Mouse (Mus musculus) intestine, embryonic 14.5 days (tissue): ENCODE measurements around the gene Pard3. TPM values are rescaled to one million over a fixed set of nuclear protein-coding genes. Genes with fewer than 3 reads are reported as not detected.

ENCODE experiments used
- ATAC-seq: fragments of 200-750 bp; cut with Nextera tagmentation; replicated peaks from 2 replicates; pipeline ENCODE4 v1.8.0; 2017; ENCODE audit warnings: low read depth, moderate number of reproducible peaks, moderate TSS enrichment, moderate library complexity; ENCODE audit not compliant: low FRiP score, low TSS enrichment
- DNase-seq: peaks from one replicate; pipeline ENCODE4 v3.0.0-alpha.2; 2018; ENCODE audit warnings: low spot score
- H3K27ac ChIP-seq: fragments of 300-500 bp; sonication (generic); 2 replicates; pipeline ENCODE4 v1.5.1; 2014; ENCODE audit warnings: low read depth, mild to moderate bottlenecking, control low read depth
- H3K27me3 ChIP-seq: fragments of 300-500 bp; sonication (generic); replicated peaks from 2 replicates; pipeline ENCODE4 v1.6.1; 2014; ENCODE audit warnings: low read length, control low read depth; ENCODE audit not compliant: control insufficient read depth, insufficient read depth
- H3K36me3 ChIP-seq: fragments of 300-500 bp; sonication (generic); 2 replicates; pipeline ENCODE4 v1.6.1; 2014; ENCODE audit warnings: low read length, control low read depth; ENCODE audit not compliant: control insufficient read depth, insufficient read depth
- H3K4me1 ChIP-seq: fragments of 300-500 bp; sonication (generic); replicated peaks from 2 replicates; pipeline ENCODE4 v1.6.1; 2014; ENCODE audit warnings: low read length, control low read depth, mixed read lengths; ENCODE audit not compliant: control insufficient read depth, insufficient read depth
- H3K4me2 ChIP-seq: fragments of 300-500 bp; sonication (generic); 2 replicates; pipeline ENCODE4 v1.6.1; 2014; ENCODE audit warnings: low read length
- H3K4me3 ChIP-seq: fragments of 300-500 bp; sonication (generic); 2 replicates; pipeline ENCODE4 v1.5.1; 2014; ENCODE audit warnings: low read depth, low read length, control low read depth, mixed read lengths
- H3K9ac ChIP-seq: fragments of 300-500 bp; sonication (generic); 2 replicates; pipeline ENCODE4 v1.6.1; 2014; ENCODE audit warnings: mild to moderate bottlenecking, low read length
- H3K9me3 ChIP-seq: fragments of 300-500 bp; sonication (generic); 2 replicates; pipeline ENCODE4 v1.6.1; 2016; ENCODE audit warnings: low read length, control low read depth; ENCODE audit not compliant: control insufficient read depth
- WGBS: fragments of 180-500 bp; shearing (Covaris S2); extraction: QIAGEN DNeasy Blood & Tissue Kit; methylation state at CpG from one replicate; pipeline ENCODE4 v1.1.7; 2014; 5-methylcytosine and 5-hydroxymethylcytosine counted together
- polyA plus RNA-seq: library from polyadenylated mRNA; unstranded; fragments of >200 nt; fragmentation: Nextera tagmentation; extraction: Ambion mirVana; gene quantifications from 2 replicates; pipeline ENCODE4 v1.2.1, GENCODE M21; 2014

Pard3 gene
- polyA plus RNA-seq, 1 experiment from 2014 or later = 36.6 TPM

DNA sequence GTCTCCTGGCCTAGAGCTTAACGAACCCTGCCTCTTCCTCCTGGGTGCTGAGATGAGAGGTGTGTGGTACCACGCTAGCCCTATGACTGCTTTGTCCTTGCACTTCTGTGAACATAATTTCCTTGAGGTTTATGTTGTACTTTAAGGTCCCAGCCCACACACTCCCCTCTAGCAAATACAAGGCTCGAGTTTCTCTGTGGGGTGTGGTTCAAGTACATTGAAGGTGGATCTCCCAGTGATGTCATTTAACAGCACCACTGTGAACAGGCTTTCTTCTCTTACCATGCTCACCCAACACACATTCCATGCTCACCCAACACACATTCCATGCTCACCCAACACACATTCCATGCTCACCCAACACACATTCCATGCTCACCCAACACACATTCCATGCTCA, 193.4 kb downstream of the Pard3 start:
- no peak overlapping the region for H3K9ac ChIP-seq
- no peak for ATAC-seq
- no peak overlapping the region for H3K4me3 ChIP-seq
- H3K4me1 ChIP-seq = 0 out of 2 replicates have a peak, but pooled peaks cover 1% of the 10 kb centered on the region
- H3K36me3 ChIP-seq = no peaks in the 10 kb centered on the region
- no peaks in the 10 kb centered on the region for H3K27me3 ChIP-seq
- no peak overlapping the region for H3K4me2 ChIP-seq
- WGBS = 87% methylated on average over 3 of the region's 3 CpGs
- 0 out of 2 replicates have a peak, but pooled peaks cover 2% of the 10 kb centered on the region for H3K9me3 ChIP-seq
- H3K27ac ChIP-seq = no peak overlapping the region
- DNase-seq = no peak

DNA sequence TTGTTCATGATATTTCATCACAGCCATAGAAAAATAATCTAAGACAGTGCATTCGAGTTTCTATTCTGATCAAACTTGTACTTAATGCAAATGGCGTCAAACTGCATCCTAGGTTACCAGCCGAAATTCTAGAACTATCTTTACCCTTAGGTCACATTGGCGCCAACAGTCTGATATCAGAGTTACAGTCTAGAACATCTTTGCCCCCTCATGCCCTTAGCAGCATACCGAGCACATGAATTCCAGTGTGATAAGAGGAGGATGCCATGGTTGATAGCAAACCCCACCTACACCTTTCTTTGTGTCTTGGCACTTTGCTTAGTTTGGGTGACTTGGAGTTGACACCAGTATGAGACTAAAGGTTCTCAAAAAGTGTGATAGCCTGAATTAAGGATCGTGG, 197.4 kb downstream of the Pard3 start:
- 91% methylated on average over 6 of the region's 6 CpGs for WGBS
- DNase-seq = no peak
- no peak for ATAC-seq

GRCm38 (mm10) chr8:127262026-127262425, 198.3 kb downstream of the Pard3 start:
- Histone ChIP-seq H3K27ac (no peak overlapping the region), H3K36me3 (no peaks in the 10 kb centered on the region), H3K4me3 (no peak overlapping the region), H3K4me2 (no peak overlapping the region), H3K27me3 (no peaks in the 10 kb centered on the region), H3K4me1 (peaks cover 9% of the 10 kb centered on the region; the same call in 1 of the 2 replicates), H3K9ac (no peak overlapping the region), H3K9me3 (0 out of 2 replicates have a peak, but pooled peaks cover 2% of the 10 kb centered on the region)
- DNase-seq (no peak), ATAC-seq (no peak)
- WGBS = 72% methylated on average over 7 of the region's 7 CpGs

More for the DNA sequence above, 197.4 kb downstream of the Pard3 start:
- 0 out of 2 replicates have a peak, but pooled peaks cover 2% of the 10 kb centered on the region for H3K9me3 ChIP-seq
- H3K4me2 ChIP-seq = no peak overlapping the region
- no peak overlapping the region for H3K27ac ChIP-seq
- no peaks in the 10 kb centered on the region for H3K27me3 ChIP-seq
- H3K9ac ChIP-seq = no peak overlapping the region
- peaks cover 9% of the 10 kb centered on the region; the same call in 1 of the 2 replicates for H3K4me1 ChIP-seq
- no peak overlapping the region for H3K4me3 ChIP-seq
- no peaks in the 10 kb centered on the region for H3K36me3 ChIP-seq

DNA sequence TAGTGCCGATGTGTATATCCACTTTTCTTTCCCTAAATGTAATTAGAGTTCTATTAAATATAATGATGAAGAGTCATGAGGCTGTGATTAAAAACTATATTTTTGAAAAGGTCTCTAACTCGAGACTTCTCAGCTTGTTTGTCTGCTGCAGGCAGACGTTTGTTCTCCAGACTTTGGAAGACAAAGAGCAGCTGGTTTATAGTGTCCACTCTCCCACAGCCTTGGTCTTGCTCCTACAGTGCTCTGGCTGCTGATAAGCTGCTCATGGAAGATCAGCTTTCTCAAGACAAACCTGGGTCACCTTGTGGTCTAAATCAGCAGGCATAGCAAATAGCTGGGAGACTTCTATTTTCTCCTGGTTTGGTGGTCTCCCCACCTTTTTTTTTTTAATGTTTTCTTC, 198.7 kb downstream of the Pard3 start:
- H3K4me2 ChIP-seq = no peak overlapping the region
- no peaks in the 10 kb centered on the region for H3K27me3 ChIP-seq
- no peak overlapping the region for H3K9ac ChIP-seq
- H3K4me3 ChIP-seq = no peak overlapping the region
- H3K4me1 ChIP-seq = peaks cover 9% of the 10 kb centered on the region; the same call in 1 of the 2 replicates
- 43% methylated on average over 3 of the region's 3 CpGs for WGBS
- no peak for DNase-seq
- no peak for ATAC-seq
- H3K27ac ChIP-seq = no peak overlapping the region
- H3K36me3 ChIP-seq = no peaks in the 10 kb centered on the region
- 0 out of 2 replicates have a peak, but pooled peaks cover 2% of the 10 kb centered on the region for H3K9me3 ChIP-seq

- WGBS = 79% methylated on average over 4 of the region's 4 CpGs
- DNase-seq (no peak), ATAC-seq (no peak)
- no peak overlapping the region for H3K4me3 ChIP-seq
- H3K9ac ChIP-seq = no peak overlapping the region
- H3K4me1 ChIP-seq = peaks cover 9% of the 10 kb centered on the region; the same call in 1 of the 2 replicates
- H3K27ac ChIP-seq = no peak overlapping the region
- H3K27me3 ChIP-seq = no peaks in the 10 kb centered on the region
- H3K9me3 ChIP-seq = 0 out of 2 replicates have a peak, but pooled peaks cover 2% of the 10 kb centered on the region
- H3K4me2 ChIP-seq = no peak overlapping the region
- no peaks in the 10 kb centered on the region for H3K36me3 ChIP-seq
Observed at GRCm38 (mm10) chr8:127262926-127263325, 199.2 kb downstream of the Pard3 start.

DNA sequence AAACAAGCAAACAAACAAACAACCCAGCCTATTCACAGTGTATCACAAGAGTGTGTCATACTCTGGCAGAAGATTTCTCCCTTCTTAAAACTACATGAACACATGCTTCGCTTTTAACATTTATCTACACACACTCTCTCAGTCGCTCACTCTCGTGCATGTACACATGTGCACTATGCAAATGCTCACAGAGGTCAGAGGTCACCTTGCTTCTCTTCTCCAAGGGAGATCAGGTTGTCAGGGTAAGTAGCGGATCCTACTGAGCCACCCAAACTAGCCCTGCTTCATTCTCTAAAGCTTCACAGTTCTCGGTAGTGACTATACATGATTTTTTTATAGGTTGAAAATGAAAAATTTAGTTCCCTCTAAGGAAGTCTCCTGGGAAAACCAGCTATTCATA, 199.8 kb downstream of the Pard3 start:
- Histone ChIP-seq H3K4me1 (peaks cover 9% of the 10 kb centered on the region; the same call in 1 of the 2 replicates), H3K9ac (no peak overlapping the region), H3K9me3 (0 out of 2 replicates have a peak, but pooled peaks cover 2% of the 10 kb centered on the region), H3K4me3 (no peak overlapping the region), H3K36me3 (no peaks in the 10 kb centered on the region), H3K27me3 (no peaks in the 10 kb centered on the region), H3K27ac (no peak overlapping the region), H3K4me2 (no peak overlapping the region)
- ATAC-seq (no peak), DNase-seq (no peak)
- 65% methylated on average over 5 of the region's 5 CpGs for WGBS

- Histone ChIP-seq H3K9ac (no peak overlapping the region), H3K4me3 (no peak overlapping the region), H3K9me3 (0 out of 2 replicates have a peak, but pooled peaks cover 2% of the 10 kb centered on the region), H3K36me3 (no peaks in the 10 kb centered on the region), H3K4me2 (no peak overlapping the region), H3K27ac (no peak overlapping the region), H3K27me3 (no peaks in the 10 kb centered on the region), H3K4me1 (peaks cover 9% of the 10 kb centered on the region)
- WGBS = 83% methylated on average over 8 of the region's 8 CpGs
- DNase-seq (no peak), ATAC-seq (no peak)
Observed at GRCm38 (mm10) chr8:127264691-127265470, 201.2 kb downstream of the Pard3 start.

DNA sequence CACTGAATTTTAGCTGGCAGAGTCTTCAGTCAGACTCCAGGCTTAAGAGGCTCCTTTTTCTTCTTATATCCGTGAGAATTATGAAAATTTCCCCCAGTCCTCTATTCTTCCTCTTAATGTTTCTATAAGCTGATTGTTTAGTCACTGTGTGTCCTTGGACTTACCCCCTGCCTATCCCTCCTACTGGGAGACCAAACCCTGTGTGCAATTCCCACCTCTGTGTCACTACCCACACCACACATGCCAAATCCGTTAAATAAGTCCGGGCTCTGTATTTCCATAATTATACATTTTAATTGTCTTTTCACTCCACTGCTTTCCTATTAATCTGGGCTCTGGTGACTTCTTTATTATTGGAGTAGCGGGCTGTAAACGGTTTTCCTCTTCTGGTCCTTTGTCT, 203.1 kb downstream of the Pard3 start:
- no peak overlapping the region for H3K4me3 ChIP-seq
- H3K36me3 ChIP-seq = no peaks in the 10 kb centered on the region
- no peak for ATAC-seq
- H3K27ac ChIP-seq = no peak overlapping the region
- H3K9me3 ChIP-seq = no peaks in the 10 kb centered on the region
- WGBS = 72% methylated on average over 5 of the region's 5 CpGs
- H3K4me1 ChIP-seq = peaks cover 9% of the 10 kb centered on the region
- DNase-seq = no peak
- no peaks in the 10 kb centered on the region for H3K27me3 ChIP-seq
- no peak overlapping the region for H3K4me2 ChIP-seq
- no peak overlapping the region for H3K9ac ChIP-seq
